Mouse (Mus musculus): Measurements from ENCODE around the gene Fkbp10. TPM values are rescaled to one million over a fixed set of nuclear protein-coding genes. Genes with fewer than 3 reads are reported as not detected.

The Fkbp10 gene
- polyA plus RNA-seq (2017; shearing (Covaris generic)): not detected

GRCm38 (mm10) chr11:100414914-100415822, at the start of gene Fkbp10:
TSS of gene Fkbp10 (plus strand) at chr11:100415697.

GRCm38 (mm10) chr11:100397600-100398389, 17.7 kb upstream of the Fkbp10 start, which contains the start of gene Jup:
TSS of gene Jup (minus strand) at chr11:100397763.

DNA sequence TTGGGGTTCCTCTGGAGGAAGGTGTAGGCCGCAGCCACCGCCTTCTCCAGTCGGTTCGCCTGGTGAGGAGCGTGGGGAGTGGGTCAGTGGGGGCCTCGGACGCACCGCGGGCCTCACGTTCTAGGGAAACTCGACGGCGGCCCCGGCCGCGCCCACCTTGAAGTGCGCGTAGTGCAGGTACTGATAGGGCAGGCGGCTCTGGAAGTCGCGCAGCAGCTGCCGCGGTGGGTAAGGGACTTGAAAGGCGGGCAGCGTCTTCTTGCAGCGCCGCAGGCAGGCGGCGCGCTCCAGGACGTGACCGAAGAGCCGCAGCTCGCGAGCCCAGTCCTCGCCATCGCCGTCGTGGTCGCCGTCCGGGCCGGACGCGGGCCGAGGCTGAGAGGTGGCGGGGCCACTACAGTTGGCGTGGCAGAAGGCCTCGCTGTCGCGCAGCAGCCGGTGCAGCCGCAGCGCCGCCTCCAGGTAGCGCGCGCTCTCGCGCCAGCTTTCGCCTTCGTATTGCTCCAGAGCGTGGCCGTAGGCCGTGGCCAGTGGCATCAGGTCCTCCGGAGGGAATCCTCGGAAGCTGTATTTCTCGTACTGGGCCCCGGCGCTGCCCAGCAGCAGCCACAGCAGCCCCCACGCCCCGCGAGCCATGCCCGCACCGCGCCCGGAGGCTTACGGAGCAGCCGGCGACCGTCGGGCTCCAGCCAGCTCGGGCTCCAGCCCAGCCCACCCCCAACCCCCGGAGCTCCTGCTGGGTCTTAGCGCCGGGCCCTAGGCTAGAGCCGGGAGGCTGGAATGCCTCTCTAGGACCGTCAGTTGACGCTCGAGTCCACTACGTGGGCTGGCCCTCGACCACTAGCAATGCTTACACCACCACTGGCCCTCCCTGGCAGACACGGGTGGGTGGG, 1.2 kb upstream of the Fkbp10 start, which contains the start of gene P3h4:
TSS of gene P3h4 (minus strand) at position 816 of the 893 bp plus-strand sequence.

GRCm38 (mm10) chr11:100441797-100442196, 26.3 kb downstream of the Fkbp10 start, which contains the start of the genes Nt5c3b and Klhl10:
TSS of gene Nt5c3b (minus strand) at chr11:100441808.
TSS of gene Klhl10 (plus strand) at chr11:100441917.

DNA sequence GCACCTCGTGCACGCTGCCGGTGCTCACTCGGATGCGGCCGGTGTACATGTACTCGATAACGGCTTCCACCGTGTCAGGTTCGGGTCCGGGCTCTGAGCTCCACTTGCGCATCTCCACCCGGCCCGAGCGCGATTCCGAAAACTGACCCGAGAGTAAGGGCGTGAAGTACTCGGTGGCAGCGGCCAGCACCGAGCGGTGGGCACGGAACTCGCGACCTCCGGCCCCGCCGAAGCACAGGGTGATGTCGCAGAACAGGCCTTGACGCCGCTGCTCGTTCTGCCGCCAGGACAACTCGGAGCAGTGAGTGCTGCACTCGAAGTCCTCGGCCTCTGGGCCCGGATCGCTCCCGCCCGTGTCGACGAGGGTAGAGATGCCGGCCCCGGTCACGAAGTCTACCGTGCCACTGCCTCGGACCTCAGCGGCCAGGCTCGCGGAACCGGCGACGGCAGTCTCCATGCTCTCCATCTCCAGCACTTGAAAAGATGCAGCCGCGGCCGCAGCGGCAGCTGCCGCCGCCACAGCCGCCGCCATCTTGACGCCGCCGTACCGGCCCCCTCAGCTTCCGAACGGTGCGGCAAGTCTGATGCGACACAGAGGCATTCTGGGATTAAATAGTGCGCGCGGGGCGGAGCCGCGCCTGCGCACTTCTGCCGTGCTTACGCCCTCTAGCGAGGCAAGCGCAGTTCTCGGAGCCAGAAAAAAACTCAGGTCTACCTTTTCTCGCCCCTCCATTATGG, 56.9 kb downstream of the Fkbp10 start, which contains the start of gene Klhl11:
TSS of gene Klhl11 (minus strand) at position 545 of the 738 bp plus-strand sequence.

Other genes starting within 250 kb of the Fkbp10 start
- gene Krt9, start 222.5 kb upstream of the Fkbp10 start, polyA plus RNA-seq (2017; shearing (Covaris generic)): not detected
- not detected for gene Krt14, start 208.1 kb upstream of the Fkbp10 start, polyA plus RNA-seq (2017; shearing (Covaris generic))
- not detected for gene Krt16, start 166.8 kb upstream of the Fkbp10 start, polyA plus RNA-seq (2017; shearing (Covaris generic))
- gene Krt17, start 154.7 kb upstream of the Fkbp10 start, polyA plus RNA-seq (2017; shearing (Covaris generic)): not detected
- not detected for gene Krt42, start 145.8 kb upstream of the Fkbp10 start, polyA plus RNA-seq (2017; shearing (Covaris generic))
- 4,878 TPM for gene Eif1, start 95.8 kb upstream of the Fkbp10 start, polyA plus RNA-seq (2017; shearing (Covaris generic))
- gene Gast, start 81.3 kb upstream of the Fkbp10 start, polyA plus RNA-seq (2017; shearing (Covaris generic)): not detected
- not detected for gene Hap1, start 59.6 kb upstream of the Fkbp10 start, polyA plus RNA-seq (2017; shearing (Covaris generic))
- gene Jup, start 17.9 kb upstream of the Fkbp10 start, polyA plus RNA-seq (2017; shearing (Covaris generic)): 7.5 TPM
- not detected for gene P3h4, start 861 bp upstream of the Fkbp10 start, polyA plus RNA-seq (2017; shearing (Covaris generic))
- 116 TPM for gene Nt5c3b, start 26.1 kb downstream of the Fkbp10 start, polyA plus RNA-seq (2017; shearing (Covaris generic))
- gene Klhl10, start 26.2 kb downstream of the Fkbp10 start, polyA plus RNA-seq (2017; shearing (Covaris generic)): not detected
- 7.8 TPM for gene Klhl11, start 57.0 kb downstream of the Fkbp10 start, polyA plus RNA-seq (2017; shearing (Covaris generic))
- 165 TPM for gene Acly, start 112.3 kb downstream of the Fkbp10 start, polyA plus RNA-seq (2017; shearing (Covaris generic))
- 0.16 TPM for gene Ttc25, start 129.9 kb downstream of the Fkbp10 start, polyA plus RNA-seq (2017; shearing (Covaris generic))
- 156 TPM for gene Cnp, start 159.2 kb downstream of the Fkbp10 start, polyA plus RNA-seq (2017; shearing (Covaris generic))
- 12.4 TPM for gene Nkiras2, start 203.5 kb downstream of the Fkbp10 start, polyA plus RNA-seq (2017; shearing (Covaris generic))
- 631 TPM for gene Dnajc7, start 204.5 kb downstream of the Fkbp10 start, polyA plus RNA-seq (2017; shearing (Covaris generic))